Mouse (Mus musculus) naive thymus-derived CD4-positive, alpha-beta T cell, adult 2 months (primary cell): Measurements from ENCODE around the gene Ntf5.
A peak's percentile ranks its signal among the peaks of the same experiment; 100 is the strongest.

Experiments used
- DNase-seq: peaks from one replicate; pipeline ENCODE4 v3.0.0-alpha.2; 2011; ENCODE audit warnings: low read depth

Ntf5 gene

DNA sequence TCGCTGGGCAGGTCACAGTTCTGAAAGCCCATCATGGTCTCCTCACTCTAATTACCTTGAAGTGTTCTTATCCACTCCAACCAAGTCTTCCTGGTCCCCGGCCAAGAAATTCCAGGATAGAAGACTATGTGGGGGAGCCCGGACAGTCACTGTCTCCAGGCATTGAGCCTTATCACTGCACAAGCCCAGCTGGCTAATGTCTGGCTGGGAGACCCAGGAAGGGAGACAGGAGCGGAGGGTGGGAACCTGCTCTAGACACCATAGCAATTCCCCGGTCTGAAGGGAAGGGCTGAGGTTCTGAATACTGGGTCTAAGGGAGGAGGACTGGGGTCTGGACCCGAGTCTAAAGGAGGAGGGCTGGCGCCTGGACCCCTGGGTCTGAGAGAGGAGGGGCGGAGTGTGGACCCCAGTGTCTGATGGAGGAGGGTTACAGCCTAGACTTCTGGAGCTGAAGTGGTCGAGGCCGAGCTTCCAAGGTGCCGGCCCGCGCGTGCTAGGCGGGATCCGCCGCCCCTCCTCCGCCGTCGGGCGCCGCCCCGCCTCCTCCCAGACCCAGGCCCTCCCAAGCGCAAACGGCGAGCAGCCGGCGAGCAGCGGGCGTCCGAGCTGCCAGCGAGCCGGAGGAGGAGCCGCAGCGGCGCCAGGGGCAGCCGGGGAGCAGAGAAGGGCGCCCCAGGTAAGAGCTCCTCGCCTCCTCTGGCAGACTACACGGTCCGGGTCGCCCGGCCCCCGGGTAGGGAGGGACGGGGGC lies at the start of gene Ntf5:
Ntf5 (plus strand) TSS at position 583 of the 751 bp plus-strand sequence.
- peak; percentile 32 for DNase-seq

DNA sequence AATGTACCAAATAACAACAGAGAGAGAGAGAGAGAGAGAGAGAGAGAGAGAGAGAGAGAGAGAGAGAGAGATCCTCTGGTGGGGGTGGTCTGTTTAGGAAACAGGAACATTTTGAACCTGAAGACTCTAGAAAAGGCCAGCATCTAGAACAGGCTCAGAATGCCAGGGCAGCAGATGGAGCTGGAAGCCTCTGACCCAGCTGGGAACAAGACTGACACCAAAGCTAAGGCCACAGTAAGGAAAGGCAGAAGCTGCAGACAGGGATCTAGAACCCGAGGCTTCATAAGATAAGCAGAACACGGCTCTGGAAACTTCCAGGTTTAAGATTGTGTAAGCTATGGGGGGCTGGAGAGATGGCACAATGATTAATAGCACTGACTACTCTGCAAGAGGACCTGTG lies 49.5 kb upstream of the Ntf5 start:
- no peak for DNase-seq

DNA sequence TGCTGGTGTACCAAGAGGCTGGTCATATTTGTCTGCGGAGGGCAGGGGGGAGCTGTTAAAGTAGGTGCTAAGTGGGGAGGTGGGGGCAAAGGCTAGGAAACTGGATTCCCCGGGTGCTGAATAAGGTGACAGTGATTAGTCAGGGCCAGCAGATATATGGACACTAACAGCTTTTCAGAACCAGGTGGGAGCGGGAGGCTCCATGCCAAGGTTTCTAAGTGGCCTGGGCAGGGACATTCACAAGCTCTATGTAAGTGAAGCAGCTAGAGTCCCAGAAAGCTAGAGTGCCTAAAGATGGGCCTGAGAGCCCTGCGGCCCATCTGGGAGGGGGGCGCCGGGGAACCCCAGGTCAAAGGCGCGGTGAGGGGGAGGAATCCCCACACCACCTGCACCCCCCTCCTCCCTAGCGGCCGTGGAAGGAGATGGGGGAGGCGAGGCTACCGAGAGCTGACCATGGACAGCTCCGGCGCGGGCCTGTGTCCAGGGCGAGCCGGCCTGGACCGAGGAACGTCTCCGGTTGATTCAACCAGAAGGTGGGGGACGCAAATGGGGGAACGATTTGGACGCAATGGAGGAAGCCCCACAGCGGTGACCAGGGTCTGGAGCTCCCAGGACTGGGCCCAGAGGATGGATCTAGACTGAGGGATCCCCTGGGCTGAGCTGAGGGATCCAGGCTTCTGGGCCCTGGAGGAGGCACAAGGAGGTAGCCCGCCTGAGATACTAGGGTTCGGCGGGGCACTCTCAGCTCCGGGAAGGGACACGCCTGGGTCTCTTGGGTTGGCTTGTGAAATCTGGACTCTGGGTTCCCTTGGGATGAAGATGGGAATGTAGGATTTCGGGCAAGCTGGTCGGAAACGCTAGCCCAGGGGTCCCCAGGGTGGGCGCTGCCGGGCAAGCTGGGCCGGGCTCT lies 47.5 kb upstream of the Ntf5 start:
- DNase-seq, result peak; percentile 44

DNA sequence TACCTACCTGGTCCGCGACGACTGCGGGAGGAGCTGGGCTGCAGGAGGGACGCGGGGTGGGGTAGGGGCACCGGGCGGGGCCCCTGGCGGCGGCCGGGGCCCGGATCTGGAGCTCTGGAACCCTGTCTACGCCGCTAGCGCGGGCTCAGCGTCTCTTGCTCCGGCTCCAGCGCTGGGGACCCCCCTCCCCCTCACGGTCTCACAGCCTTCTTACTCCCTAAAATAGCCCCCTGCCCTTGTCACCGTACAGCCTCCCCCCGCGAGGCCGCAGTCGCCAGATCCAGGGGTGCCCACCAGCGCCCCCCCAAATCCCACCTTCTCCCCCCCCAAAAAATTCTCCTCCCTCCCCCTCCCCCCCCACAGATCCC lies 46.9 kb upstream of the Ntf5 start, which contains the start of gene Ppfia3:
Ppfia3 (minus strand) TSS at position 368 of the 368 bp plus-strand sequence.
- DNase-seq, result no peak

DNA sequence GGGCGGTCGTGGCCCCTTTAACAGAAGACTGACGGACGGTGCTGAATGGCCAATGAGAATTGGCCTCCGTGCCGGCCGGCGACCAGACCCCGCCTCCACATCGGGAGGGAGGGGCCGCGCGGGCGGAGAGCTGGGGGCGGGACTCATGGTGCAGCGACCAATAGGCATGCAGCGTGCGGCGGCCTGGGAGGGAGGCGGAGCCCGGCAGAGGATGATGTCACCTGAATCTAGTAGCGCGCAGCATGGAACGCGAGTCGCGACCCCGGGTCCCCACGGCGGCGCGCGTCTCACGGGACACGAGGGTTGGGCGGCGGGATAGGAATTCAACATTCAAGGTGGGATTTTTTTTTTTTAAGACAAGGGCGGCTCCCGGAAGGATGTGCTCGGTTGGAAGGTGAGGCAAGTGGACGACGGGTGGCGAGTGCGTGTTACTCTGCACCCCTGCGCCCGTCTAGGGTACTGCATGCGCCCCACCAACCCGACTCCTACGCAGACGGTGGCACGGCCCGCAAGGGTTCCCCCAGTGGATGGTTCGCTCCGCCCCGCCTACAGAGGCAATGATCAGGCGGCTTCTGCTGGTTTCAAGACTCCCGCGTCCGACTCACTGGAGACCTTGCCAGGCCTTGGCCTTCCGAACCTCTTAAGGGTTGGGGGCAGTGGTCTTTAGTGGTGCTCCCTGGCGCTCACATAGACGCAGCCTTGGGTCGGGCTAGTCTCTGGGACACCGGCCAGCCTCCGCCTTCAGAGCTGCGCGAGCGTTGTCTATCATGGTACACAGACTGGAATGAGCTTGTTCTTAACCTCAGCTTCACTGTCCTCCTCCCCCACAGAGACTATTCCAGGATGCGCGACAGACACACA lies 46.2 kb upstream of the Ntf5 start:
- DNase-seq, result peak; percentile 97

DNA sequence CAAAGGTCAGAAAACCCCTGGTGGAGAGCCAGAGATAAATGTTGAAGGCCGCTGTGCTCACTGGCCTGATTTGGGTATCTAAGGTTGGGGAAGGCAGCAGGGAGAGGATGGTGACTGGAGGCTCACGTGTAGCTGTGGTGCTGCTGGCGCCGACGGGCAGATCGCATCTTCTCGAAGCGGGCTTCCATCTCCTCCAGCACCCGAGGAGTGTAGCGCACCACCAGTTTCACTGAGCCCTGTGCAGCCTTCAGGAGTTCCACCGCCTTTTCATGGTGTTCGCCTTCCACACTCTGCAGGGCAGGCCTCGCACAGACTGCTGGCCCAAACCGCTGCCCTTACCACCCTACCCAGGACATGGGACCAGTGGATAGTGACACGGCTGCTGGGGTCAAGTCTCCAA lies 45.3 kb upstream of the Ntf5 start:
- no peak for DNase-seq

DNA sequence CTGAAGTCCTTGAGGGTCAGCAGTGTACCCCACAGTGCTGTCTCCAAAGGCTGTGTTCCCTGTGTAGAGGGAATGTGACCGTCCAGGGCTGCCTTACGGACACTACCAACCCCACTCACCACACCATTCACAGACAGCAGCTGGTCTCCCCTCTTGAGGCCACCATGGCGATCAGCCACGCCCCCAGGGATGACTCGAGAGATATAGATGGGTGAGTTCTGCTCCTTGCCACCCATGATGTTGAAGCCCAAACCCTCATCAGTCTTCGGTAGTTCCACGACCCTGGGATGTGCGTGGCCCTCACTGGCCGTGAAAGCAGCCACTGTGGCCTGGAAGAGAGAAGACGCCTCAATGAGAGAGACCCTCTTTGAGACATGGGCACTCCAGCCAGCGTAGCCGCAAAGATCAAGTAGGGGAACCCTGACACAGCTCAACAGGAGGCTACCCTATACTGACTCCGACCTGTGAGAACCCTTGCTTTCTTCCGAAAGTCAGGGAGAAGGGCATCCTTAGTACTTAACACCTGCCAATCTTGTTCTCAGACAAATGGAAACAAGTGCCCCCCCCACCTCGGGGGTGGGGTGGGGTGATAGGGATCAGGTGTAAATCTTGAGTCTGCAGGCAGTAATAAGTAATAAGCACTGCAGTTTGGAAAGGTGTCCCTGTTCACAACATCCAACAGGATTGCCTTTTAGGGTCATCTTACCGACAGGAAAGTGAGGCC lies 44.3 kb upstream of the Ntf5 start:
- DNase-seq, result peak; percentile 33

DNA sequence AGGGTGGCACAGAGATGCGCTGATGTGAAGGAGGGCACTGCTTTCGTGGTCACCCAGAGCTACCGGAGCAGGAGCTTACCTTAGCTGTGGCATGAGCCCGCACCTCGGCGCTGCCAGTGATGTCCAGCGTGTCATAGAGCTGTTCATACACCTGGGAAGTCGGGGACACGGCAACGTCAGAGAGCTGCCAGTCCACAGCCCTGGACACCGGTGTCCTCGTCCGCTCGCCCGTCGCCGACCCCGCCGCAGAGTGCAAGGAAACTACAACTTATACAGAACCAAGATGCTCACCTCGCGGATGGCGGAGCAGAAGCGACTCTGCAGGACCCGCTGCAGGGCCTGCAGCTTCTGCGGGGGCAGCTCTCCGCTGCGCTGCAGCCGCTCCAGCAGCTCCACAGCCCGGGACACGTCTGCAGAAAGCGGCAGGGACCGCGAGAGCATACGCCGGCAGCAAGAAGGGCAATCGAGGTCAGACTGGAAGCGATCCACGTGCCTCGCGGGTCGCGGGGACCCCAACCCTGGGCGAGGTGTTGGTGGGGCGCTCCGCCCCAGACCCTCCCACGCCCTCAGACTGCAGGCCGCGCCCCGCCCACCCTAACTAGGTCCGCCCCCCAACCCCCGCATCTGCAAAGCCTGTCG lies 43.5 kb upstream of the Ntf5 start:
- DNase-seq, result no peak

DNA sequence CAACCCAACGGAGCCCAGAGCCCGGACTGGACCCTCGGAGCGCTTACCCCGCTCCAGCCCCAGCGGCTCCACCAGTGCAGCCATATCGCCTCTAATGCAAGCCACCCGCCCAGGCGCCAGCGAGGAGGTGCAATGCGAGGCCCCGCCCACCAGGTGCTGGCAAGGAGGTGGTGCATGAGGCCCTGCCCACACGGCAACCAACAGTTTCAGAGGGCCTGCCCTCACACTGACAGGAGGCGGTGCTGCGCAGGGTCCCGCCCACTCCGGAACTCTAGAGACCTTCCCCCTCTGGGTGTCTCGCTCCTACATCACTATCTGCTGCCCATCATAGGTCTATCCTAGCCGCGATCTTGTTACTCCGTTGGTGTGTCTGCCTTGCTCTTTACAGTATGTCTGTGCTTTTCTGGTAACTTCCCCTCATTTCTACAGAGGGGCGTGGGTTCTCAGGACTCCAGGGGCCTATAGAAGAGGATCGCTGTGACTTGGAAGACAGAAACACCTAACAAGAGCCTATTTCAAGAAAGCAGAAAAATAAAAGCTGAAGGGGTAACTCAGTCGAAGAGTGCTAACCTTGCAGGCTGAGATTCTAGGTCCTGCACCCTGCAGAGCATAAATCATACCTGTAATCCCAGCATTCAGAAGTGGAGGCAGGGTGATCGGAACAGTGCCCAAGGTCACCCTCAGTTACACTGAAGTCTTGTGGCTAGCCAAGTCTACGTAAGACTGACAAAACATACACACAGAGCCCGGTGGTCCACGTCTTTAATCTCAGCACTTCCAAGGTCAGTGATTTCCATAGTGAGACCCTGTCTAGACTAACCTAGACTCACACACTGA lies 42.8 kb upstream of the Ntf5 start, which contains the start of gene Lin7b:
Lin7b (minus strand) TSS at position 109 of the 837 bp plus-strand sequence.
- peak; percentile 92 for DNase-seq

DNA sequence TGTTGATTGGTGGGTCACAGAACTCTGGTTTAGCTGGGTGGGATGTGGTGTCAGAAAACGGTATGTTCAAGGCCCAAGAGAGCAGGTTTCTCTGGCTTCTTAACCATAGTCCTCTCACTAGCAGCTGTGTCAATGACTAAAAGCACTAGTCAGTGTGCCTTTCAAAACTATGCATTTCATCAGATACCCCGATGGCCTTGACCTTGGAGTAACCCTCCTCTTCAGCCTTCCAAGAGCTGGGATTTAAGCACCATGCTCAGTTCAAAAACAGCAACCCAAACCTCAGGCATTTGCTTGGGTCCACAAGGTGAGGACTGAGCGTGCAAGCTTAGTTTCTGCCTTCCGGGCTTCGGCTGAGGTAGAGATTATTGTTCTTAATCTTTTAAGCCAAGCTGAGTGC lies 41.1 kb upstream of the Ntf5 start:
- DNase-seq, result no peak

DNA sequence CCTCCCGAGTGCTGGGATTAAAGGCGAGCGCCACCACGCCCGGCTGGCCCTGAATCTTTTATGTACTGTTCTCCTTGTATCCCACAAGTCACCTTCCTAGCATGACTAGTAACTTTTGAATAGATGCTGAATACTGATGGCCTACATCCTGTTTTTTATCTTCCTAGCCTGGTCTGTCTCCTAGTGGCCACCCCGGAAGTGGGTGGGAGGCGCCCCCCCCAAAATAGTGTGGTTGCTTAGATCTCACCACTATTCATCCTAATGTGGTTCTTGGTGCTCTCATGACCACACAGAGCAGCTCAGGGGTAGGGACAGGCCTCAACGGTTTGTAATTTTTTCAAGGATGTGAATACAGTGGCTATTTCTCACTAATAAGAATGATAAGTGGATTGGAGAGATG lies 38.9 kb upstream of the Ntf5 start:
- DNase-seq, result no peak

DNA sequence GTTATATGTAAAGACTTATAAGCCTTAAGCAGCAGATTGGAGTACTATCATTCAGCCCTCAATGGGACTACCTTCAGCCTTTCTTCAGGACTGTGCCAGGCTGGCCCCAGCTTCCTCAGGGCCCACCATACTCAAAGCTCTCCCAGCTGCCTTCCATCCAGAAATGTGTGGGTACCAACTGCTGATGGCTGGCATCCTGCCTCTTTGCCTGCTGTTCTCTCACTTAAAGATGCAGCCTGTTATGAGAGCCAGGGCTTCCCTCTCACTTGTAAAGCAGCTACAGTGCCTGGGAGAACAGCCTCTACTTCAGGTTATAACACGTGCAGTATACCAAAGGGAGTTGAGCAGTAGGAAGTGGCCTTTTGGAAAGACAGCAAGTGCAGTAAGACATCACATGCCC lies 37.4 kb upstream of the Ntf5 start:
- DNase-seq, result no peak

DNA sequence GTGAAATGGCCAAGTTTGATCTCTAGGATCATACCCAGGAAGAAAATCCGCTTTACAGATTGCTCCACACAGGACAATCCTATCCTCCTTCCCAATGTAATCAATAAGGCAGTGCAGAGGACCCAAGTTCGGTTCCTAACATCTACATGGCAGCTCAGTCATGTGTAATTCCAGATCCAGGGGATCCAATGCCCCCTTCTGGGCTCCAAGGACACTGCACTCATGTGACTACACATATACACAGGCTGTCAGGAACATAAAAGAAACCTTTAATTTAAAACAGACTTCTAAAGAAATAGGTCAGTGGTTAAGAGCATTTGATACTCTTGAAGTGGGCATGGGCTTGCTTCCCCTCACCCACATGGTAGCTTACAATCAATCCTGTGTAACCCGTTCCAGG lies 27.4 kb upstream of the Ntf5 start:
- DNase-seq, result no peak

DNA sequence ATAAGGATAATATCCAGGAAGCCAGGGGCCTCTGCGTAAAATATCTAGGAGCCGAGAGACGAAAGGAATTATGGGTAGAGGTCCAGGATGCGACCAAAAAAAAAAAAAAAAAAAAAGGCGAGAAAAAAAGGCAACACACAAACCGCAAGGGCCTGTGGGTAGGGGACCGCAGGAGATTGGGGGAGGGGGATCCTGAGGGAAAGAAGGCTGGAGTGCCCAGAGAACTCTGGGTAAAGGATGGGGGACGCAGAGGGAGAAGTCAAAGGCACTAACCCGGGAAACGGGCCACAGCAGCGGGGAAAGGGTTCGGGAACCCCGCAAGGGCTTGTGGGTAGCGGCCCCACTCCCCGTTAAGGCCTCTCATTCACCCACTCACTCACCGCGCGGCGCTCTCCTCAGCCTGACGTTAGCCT lies 18.4 kb upstream of the Ntf5 start:
- DNase-seq, result no peak

DNA sequence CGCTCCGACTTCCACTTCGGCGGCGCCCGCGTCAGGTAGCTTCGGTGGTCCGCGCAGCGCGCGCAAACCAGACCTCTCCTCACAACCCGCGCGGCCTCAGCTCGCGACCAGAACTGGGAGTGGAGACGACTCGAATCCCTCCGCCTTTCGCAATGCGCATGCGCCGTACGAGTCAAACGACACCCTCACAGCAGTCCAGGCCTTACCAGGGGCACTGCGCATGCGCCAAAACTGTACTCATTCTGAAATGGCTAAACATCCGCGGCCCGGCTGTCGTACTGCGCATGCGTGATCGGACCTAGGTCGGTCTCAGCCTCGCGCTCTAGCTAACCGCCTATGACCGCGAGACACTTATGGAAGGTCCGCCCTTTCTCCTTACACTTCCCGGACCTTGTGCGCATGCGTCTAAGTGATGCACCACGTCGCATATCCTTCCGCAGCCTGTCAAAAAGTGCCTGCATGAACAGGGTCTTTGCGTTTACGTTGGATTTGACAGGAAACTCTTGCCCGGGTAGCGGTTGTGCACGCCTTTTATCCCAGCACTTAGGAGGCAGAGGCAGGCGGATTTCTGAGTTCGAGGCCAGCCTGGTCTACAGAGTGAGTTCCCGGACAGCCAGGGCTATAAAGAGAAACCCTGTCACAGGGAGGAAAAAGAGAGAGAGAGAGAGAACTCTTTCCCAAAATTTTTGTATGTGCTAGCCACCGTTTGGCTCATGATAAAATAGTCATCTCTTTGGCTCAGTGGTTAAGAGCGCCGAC lies 17.7 kb upstream of the Ntf5 start, which contains the start of gene Snrnp70:
Snrnp70 (minus strand) TSS at position 165 of the 759 bp plus-strand sequence.
- peak; percentile 100 for DNase-seq

DNA sequence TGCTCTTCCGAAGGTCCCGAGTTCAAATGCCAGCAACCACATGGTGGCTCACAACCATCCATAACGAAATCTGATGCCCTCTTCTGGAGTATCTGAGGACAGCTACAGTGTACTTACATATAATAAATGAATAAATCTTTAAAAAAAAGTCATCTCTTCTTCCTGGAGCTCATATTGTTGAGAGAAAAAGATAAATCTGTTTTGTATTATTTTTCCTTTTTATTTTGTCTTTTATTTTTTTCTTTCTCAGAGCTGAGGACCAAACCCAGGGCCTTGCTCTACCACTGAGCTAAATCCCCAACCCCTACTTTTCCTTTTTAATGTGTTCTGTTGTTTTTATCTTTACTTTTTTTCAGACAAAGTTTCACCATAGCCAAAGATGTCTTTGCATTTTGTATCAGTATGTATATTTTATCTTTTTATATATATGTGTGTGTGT lies 17.1 kb upstream of the Ntf5 start:
- DNase-seq, result peak; percentile 45

DNA sequence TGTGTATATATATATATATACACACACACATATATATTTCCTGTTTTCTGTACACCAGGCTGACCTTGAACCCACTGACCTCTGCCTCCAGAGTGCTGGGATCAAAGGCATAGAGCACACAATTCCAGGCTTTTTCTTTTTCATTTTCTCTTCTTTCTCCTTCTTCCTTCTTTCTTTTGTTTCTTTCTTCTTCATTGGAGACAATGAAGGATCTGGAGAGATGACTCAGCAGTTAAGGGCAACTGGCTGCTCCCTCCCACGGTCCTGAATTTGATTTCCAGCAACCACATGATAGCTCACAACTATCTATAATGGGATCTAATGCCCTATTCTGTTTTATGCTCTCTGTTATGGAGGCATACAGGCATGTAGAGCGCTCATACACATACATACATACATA lies 16.7 kb upstream of the Ntf5 start:
- DNase-seq, result no peak

DNA sequence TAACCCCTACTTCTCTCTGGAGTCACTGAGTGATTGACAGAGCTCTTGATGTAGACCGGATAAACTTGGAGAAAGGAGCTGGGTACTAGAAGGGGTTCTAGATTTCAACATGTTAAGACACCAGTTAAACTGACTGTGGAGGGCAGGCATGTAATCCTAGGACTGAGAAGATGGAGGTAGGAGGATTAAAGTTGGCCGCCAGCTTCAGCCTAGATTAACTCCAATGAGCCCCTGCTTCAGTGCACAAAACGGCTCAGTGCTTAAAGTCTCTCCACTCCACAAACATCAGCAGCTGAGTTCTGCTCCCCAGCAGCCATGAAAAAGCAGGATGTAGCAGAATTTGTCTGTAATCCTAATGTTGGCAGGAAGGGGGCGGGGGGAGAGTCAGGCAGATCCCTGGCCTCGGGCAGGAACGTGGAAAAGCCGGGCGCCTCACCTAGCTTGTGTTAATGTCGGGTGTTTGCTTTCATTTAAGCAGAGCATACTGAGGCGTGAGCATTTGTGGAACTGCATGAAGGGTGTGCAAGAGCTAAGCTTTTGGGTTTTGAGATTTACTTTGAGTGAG lies 11.9 kb upstream of the Ntf5 start:
- no peak for DNase-seq
